Mouse (Mus musculus) small intestine, adult 2 months (tissue): ENCODE measurements around the gene Wnt1. TPM values are rescaled to one million over a fixed set of nuclear protein-coding genes. Genes with fewer than 3 reads are reported as not detected.

Experiments used
- H3K27ac ChIP-seq: fragments of 200-500 bp; 2 replicates; pipeline ENCODE4 v1.5.1; 2012; ENCODE audit warnings: low read depth, low read length, control low read depth, inconsistent platforms; ENCODE audit not compliant: insufficient read depth
- H3K27me3 ChIP-seq: fragments of 200-500 bp; 2 replicates; pipeline ENCODE4 v1.6.1; 2012; ENCODE audit warnings: mild to moderate bottlenecking, moderate library complexity, low read length, inconsistent platforms; ENCODE audit not compliant: control insufficient read depth, insufficient read depth
- H3K36me3 ChIP-seq: fragments of 200-500 bp; 2 replicates; pipeline ENCODE4 v1.6.1; 2012; ENCODE audit warnings: mild to moderate bottlenecking, low read length, control low read depth, inconsistent platforms; ENCODE audit not compliant: control insufficient read depth, insufficient read depth
- H3K4me1 ChIP-seq: fragments of 200-500 bp; 2 replicates; pipeline ENCODE4 v1.6.1; 2012; ENCODE audit warnings: low read length, inconsistent platforms, mixed read lengths; ENCODE audit not compliant: control insufficient read depth, insufficient read depth, insufficient read length
- H3K4me3 ChIP-seq: fragments of 200-500 bp; 2 replicates; pipeline ENCODE4 v1.5.1; 2012; ENCODE audit warnings: low read depth, mild to moderate bottlenecking, control low read depth, inconsistent platforms, low read length, moderate library complexity
- CTCF ChIP-seq: fragments of 200-500 bp; IDR thresholded peaks from 2 replicates; pipeline ENCODE4 v1.5.1; 2012; ENCODE audit warnings: low read depth, mild to moderate bottlenecking, control low read depth, inconsistent platforms, low read length, moderate library complexity, mixed read lengths; ENCODE audit not compliant: insufficient replicate concordance, insufficient read length; ENCODE audit errors: extremely low read depth
- POLR2A ChIP-seq: fragments of 200-500 bp; IDR thresholded peaks from 2 replicates; pipeline ENCODE4 v1.6.1; 2012; ENCODE audit warnings: low read depth, mild to moderate bottlenecking, control low read depth, inconsistent platforms, low read length, moderate library complexity
- WGBS: fragments of 180-500 bp; shearing (Covaris S2); methylation state at CpG from one replicate; pipeline ENCODE4 v1.1.7; 2018; 5-methylcytosine and 5-hydroxymethylcytosine counted together
- polyA plus RNA-seq: library from polyadenylated mRNA; depleted of rRNA; stranded (reverse); fragments of >200 nt; gene quantifications from 2 replicates; pipeline ENCODE4 v1.2.3, GENCODE M21; 2012

The Wnt1 gene
- polyA plus RNA-seq, 1 experiment = not detected

DNA sequence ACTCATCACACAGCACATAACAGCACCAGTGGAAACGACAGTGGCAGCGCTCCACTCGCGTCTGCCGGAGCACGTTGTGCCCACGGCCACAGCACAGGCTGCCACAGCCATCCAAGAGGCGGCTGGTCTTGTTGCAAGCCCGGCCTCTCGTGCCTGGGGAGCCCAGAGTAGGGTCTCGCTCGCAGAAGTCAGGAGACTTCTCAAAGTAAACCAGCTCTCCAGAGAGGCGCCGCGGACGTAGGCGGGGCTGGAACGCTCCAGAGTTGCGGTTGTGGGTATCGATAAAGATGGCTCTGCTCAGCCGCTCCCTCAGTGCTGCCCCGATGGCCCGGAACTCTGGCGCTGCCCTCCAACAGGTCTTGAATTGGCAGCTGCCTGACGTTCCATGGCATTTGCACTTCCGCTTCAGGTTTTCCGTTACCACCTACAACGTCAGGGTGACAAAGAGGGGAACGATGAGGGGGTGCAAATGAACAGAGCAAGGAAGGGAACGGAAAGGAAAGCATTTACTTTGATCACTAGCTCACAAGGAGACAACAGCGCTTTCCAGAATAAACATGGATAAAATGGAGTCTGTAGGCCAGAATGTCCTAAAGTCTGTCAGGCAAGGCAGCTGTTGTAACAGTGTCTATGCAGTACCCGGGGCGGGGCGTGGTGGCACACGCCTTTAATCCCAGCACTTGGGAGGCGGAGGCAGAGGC is 17.0 kb upstream of the Wnt1 start:
- 3% methylated on average over 36 of the region's 36 CpGs for WGBS
- Histone ChIP-seq H3K4me1 (peaks cover 13% of the 10 kb centered on the region), H3K36me3 (no peaks in the 10 kb centered on the region), H3K27ac (no peak overlapping the region), H3K4me3 (peak overlapping the region; percentile 58), H3K27me3 (peaks cover 19% of the 10 kb centered on the region)
- no peak for TF ChIP-seq POLR2A
- no peak for TF ChIP-seq CTCF

DNA sequence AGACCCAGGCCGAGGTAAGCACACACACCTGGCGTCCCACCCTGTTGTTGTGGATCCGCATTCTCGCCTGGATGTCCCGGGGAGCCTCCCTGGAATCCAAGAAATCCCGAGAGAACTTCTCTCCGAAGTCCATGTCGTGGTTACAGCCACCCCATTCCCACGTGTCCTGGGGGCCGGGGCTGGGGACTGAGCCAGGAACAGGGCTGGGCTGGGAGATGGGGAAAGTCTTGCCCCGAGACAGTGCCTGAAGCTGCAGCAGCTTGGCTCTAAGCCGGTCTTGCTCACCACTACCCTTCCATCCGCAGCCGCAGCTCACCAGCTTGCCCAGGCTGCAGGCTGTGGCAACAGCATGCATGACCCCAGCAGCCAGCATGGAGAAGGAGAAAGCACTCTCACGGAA is 15.6 kb upstream of the Wnt1 start:
- H3K27ac ChIP-seq = no peak overlapping the region
- WGBS = 83% methylated on average over 15 of the region's 15 CpGs
- no peak overlapping the region for H3K4me3 ChIP-seq
- no peaks in the 10 kb centered on the region for H3K36me3 ChIP-seq
- H3K4me1 ChIP-seq = peaks cover 16% of the 10 kb centered on the region
- peaks cover 33% of the 10 kb centered on the region for H3K27me3 ChIP-seq
- TF ChIP-seq CTCF (no peak), POLR2A (no peak)

DNA sequence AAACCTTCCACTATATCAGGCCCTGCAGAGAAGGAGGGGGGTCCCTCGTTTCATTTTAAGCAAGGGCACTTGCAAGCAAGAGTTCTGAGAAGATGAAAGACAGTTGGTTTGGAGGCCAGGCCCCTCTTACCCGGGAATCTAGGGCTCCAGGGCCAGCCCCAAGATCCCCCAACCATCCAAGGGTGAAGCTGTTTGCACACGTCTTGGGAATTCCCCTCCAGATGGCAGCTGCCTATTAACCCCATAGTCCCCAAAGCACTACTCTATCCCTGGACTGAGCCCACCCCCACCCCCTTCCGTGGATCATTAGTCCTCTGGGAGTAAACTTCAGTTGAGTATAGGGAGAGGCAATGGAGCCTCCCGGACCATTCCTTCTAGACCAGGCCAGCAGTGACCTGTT is 14.1 kb upstream of the Wnt1 start:
- peaks cover 43% of the 10 kb centered on the region for H3K27me3 ChIP-seq
- no peak overlapping the region for H3K27ac ChIP-seq
- no peak overlapping the region for H3K4me3 ChIP-seq
- WGBS = 25% methylated on average over 5 of the region's 5 CpGs
- no peaks in the 10 kb centered on the region for H3K36me3 ChIP-seq
- H3K4me1 ChIP-seq = peaks cover 16% of the 10 kb centered on the region
- no peak for TF ChIP-seq POLR2A

DNA sequence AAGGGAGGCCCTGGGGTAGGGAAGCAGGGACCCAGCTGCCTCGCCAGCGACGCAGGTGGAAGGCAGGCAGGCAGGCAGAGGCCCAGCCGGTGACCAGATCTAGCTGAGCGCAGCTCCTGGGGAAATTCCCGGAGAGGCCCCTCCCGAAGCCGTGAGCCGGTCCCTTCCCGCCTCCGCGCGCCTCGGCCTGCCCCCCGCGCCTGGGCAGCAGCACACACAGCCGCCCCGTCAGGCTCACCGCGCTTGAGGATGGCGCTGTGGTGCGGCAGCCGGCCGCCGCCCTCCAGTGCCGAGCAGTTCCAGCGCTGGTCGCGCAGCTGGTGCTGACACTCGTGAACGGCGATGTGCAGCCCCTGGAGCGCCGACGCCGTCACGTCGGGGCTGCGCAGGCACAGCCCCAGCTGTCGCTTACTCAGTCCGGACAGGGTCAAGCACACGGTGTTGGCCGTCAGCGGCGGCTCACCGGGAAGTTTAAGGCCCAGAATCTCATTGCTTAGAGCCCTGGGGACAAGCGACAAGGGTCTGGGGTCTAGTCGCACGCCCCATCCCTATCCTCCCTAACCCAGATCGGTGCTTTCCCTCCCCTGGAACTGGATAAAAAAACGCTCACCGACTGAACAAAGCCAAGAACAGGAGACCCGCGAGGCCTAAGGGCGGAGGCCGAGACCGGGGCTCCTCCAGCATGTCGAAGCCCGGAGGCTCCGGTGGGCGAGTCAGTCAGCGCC is 13.2 kb upstream of the Wnt1 start:
- Histone ChIP-seq H3K4me1 (peaks cover 16% of the 10 kb centered on the region), H3K36me3 (no peaks in the 10 kb centered on the region), H3K27me3 (peaks cover 44% of the 10 kb centered on the region), H3K27ac (no peak overlapping the region), H3K4me3 (peak overlapping the region; percentile 34)
- TF ChIP-seq CTCF (no peak), POLR2A (no peak)
- 4% methylated on average over 62 of the region's 62 CpGs for WGBS

DNA sequence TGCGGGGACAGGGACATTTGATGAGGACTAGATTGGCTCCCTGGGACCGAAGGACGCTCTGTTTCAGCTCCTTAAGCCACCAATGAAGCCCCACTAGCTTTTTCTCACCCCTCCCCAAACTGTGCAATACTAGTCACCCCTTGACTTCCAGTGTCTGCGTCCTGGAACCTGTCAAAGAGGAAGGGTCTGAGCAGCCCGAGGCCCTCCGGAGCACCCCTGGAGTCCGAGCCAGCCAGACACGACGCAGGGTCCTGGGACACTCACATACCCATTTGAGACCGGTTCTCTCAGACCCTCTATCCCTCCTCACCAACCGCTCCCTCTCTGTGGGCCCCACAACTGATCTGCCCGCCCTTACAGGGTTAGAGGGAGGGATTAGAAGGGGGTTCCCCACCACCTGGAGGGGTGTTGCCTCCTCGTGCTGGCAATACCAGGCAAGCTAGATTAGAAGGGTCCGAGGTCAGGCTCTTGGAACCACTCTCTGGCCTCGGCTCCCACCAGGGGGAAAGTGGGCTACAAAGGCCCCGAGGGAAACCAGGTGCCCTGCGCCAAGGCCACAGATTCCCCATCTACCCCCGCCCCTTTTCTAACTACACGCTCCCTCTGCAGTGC is 12.5 kb upstream of the Wnt1 start:
- H3K27ac ChIP-seq = no peak overlapping the region
- TF ChIP-seq CTCF (no peak), POLR2A (no peak)
- 10% methylated on average over 19 of the region's 19 CpGs for WGBS
- no peak overlapping the region for H3K4me3 ChIP-seq
- H3K27me3 ChIP-seq = peaks cover 44% of the 10 kb centered on the region
- peaks cover 16% of the 10 kb centered on the region for H3K4me1 ChIP-seq
- no peaks in the 10 kb centered on the region for H3K36me3 ChIP-seq

DNA sequence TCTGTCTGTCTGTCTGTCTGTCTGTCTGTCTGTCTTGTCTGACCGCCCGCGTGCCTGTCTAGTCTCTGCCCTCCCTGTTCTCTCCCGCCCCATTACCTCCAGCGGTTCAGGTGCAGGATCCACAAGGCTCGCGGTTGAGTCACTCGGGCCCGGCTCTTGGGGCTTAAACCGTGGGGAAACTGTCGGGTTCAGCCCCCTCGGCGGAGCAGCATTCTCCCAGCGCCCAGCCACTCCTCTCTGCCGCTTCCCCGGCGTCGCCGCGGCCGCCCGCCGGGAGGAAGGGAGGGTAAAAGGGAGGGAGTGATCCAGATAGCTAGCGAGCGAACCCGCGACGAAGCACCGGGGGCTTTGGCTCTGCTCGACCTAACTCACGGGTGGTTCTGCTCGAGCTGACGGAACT is 11.9 kb upstream of the Wnt1 start, which contains the start of gene Wnt10b:
Gene Wnt10b (minus strand): TSS at position 389 of the 400 bp plus-strand sequence.
- H3K36me3 ChIP-seq = no peaks in the 10 kb centered on the region
- peaks cover 44% of the 10 kb centered on the region for H3K27me3 ChIP-seq
- H3K4me1 ChIP-seq = peaks cover 12% of the 10 kb centered on the region
- H3K27ac ChIP-seq = no peak within 1 kb of the TSS
- H3K4me3 ChIP-seq = peak within 1 kb of the TSS; percentile 18; the same call in 1 of the 2 replicates
- no peak for TF ChIP-seq POLR2A
- TF ChIP-seq CTCF = no peak
- WGBS = under 1% methylated on average over 32 of the region's 33 CpGs

DNA sequence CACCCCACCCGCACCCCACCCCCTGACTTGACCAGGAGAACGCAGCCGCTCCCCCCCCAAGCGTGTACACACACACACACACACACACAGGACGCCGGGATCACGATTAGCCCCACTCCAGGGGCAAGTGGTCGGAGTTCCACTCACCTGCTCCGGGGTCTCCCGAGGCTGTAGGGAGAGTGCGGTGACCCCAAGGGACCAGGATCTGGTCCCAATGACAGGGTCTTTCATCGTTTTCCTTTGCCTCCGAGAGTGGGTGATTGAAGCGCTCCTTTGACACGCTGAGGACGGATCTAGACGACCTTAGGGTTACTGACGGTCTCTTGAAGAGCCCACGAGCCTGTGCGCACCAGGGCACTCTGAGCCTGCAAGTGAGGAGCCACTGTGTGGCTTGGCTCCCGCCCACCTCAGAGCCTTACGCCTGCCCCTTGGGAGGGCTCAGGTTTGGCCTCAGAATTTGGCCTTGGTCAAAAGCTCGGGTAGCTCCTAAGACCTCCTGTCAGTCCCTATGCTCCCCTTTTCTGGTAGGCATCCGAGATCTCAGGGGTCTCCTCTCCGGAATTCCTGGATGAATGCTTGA is 11.4 kb upstream of the Wnt1 start:
- Histone ChIP-seq H3K36me3 (no peaks in the 10 kb centered on the region), H3K27ac (no peak overlapping the region), H3K4me1 (peaks cover 8% of the 10 kb centered on the region), H3K27me3 (peaks cover 44% of the 10 kb centered on the region), H3K4me3 (no peak overlapping the region)
- 4% methylated on average over 25 of the region's 25 CpGs for WGBS
- TF ChIP-seq CTCF = no peak
- no peak for TF ChIP-seq POLR2A
